Mouse (Mus musculus): ENCODE data around the gene 1700069L16Rik. TPM values are rescaled to one million over a fixed set of nuclear protein-coding genes. Genes with fewer than 3 reads are reported as not detected.

1700069L16Rik gene
- polyA plus RNA-seq, 1 experiment from 2014 or later: not detected

GRCm38 (mm10) chr5:113728011-113728410 lies 3.4 kb upstream of the 1700069L16Rik start:
- no peak overlapping the region for H3K27ac ChIP-seq (replicated peaks)
- 62% methylated on average over 7 of the region's 7 CpGs for WGBS
- H3K27me3 ChIP-seq (replicated peaks; ENCODE audit: low read depth, poor library complexity, severe bottlenecking): peaks cover 14% of the 10 kb centered on the region; the same call in 1 of the 2 replicates
- no peaks in the 10 kb centered on the region for H3K9me3 ChIP-seq
- no peak for DNase-seq (ENCODE audit: low spot score)
- no peak overlapping the region for H3K4me3 ChIP-seq
- no peaks in the 10 kb centered on the region for H3K36me3 ChIP-seq (replicated peaks)
- H3K4me1 ChIP-seq: peaks cover 37% of the 10 kb centered on the region

- peaks cover 37% of the 10 kb centered on the region for H3K4me1 ChIP-seq
- 66% methylated on average over 12 of the region's 12 CpGs for WGBS
- no peaks in the 10 kb centered on the region for H3K36me3 ChIP-seq (replicated peaks)
- H3K27me3 ChIP-seq (replicated peaks; ENCODE audit: low read depth, poor library complexity, severe bottlenecking): peaks cover 14% of the 10 kb centered on the region; the same call in 1 of the 2 replicates
- H3K9me3 ChIP-seq: 0 out of 2 replicates have a peak, but pooled peaks cover under 1% of the 10 kb centered on the region
- H3K4me3 ChIP-seq: no peak overlapping the region
- H3K27ac ChIP-seq (replicated peaks): no peak overlapping the region
- DNase-seq (ENCODE audit: low spot score): no peak
Observed at GRCm38 (mm10) chr5:113727238-113727637, 2.7 kb upstream of the 1700069L16Rik start.

- 81% methylated on average over 6 of the region's 6 CpGs for WGBS
- no peak overlapping the region for H3K27ac ChIP-seq (replicated peaks)
- peaks cover 37% of the 10 kb centered on the region for H3K4me1 ChIP-seq
- no peak for DNase-seq (ENCODE audit: low spot score)
- H3K4me3 ChIP-seq: no peak overlapping the region
- no peaks in the 10 kb centered on the region for H3K36me3 ChIP-seq (replicated peaks)
- 0 out of 2 replicates have a peak, but pooled peaks cover 2% of the 10 kb centered on the region for H3K9me3 ChIP-seq
- peaks cover 14% of the 10 kb centered on the region; the same call in 1 of the 2 replicates for H3K27me3 ChIP-seq (replicated peaks; ENCODE audit: low read depth, poor library complexity, severe bottlenecking)
Observed at GRCm38 (mm10) chr5:113726618-113727017, 2.0 kb upstream of the 1700069L16Rik start.

- Histone ChIP-seq H3K27ac (replicated peaks) (no peak overlapping the region), H3K36me3 (replicated peaks) (no peaks in the 10 kb centered on the region), H3K4me1 (peaks cover 32% of the 10 kb centered on the region), H3K27me3 (replicated peaks; ENCODE audit: low read depth, poor library complexity, severe bottlenecking) (peaks cover 14% of the 10 kb centered on the region; the same call in 1 of the 2 replicates), H3K9me3 (0 out of 2 replicates have a peak, but pooled peaks cover 2% of the 10 kb centered on the region), H3K4me3 (no peak overlapping the region)
- WGBS: 73% methylated on average over 12 of the region's 12 CpGs
- DNase-seq (ENCODE audit: low spot score): no peak
Observed at GRCm38 (mm10) chr5:113725417-113725816, 845 bp upstream of the 1700069L16Rik start.

GRCm38 (mm10) chr5:113723567-113724237 lies 870 bp downstream of the 1700069L16Rik start:
- 40% methylated on average over 8 of the region's 8 CpGs for WGBS
- DNase-seq (ENCODE audit: low spot score): no peak
- no peaks in the 10 kb centered on the region for H3K36me3 ChIP-seq (replicated peaks)
- peaks cover 14% of the 10 kb centered on the region; the same call in 1 of the 2 replicates for H3K27me3 ChIP-seq (replicated peaks; ENCODE audit: low read depth, poor library complexity, severe bottlenecking)
- peaks cover 23% of the 10 kb centered on the region for H3K4me1 ChIP-seq
- no peak overlapping the region for H3K4me3 ChIP-seq
- H3K27ac ChIP-seq (replicated peaks): no peak overlapping the region
- H3K9me3 ChIP-seq: 0 out of 2 replicates have a peak, but pooled peaks cover 2% of the 10 kb centered on the region

GRCm38 (mm10) chr5:113722224-113723013 lies 2.2 kb downstream of the 1700069L16Rik start:
- no peak overlapping the region for H3K4me3 ChIP-seq
- H3K4me1 ChIP-seq: peaks cover 13% of the 10 kb centered on the region
- WGBS: 89% methylated on average over 10 of the region's 10 CpGs
- 0 out of 2 replicates have a peak, but pooled peaks cover 2% of the 10 kb centered on the region for H3K9me3 ChIP-seq
- H3K36me3 ChIP-seq (replicated peaks): no peaks in the 10 kb centered on the region
- no peak overlapping the region for H3K27ac ChIP-seq (replicated peaks)
- DNase-seq (ENCODE audit: low spot score): no peak
- peaks cover 14% of the 10 kb centered on the region; the same call in 1 of the 2 replicates for H3K27me3 ChIP-seq (replicated peaks; ENCODE audit: low read depth, poor library complexity, severe bottlenecking)

- WGBS: 87% methylated on average over 8 of the region's 8 CpGs
- H3K27ac ChIP-seq (replicated peaks): no peak overlapping the region
- no peak overlapping the region for H3K4me3 ChIP-seq
- no peaks in the 10 kb centered on the region for H3K36me3 ChIP-seq (replicated peaks)
- no peak for DNase-seq (ENCODE audit: low spot score)
- peaks cover 18% of the 10 kb centered on the region for H3K4me1 ChIP-seq
- H3K9me3 ChIP-seq: 0 out of 2 replicates have a peak, but pooled peaks cover 2% of the 10 kb centered on the region
- H3K27me3 ChIP-seq (replicated peaks; ENCODE audit: low read depth, poor library complexity, severe bottlenecking): peaks cover 9% of the 10 kb centered on the region; the same call in 1 of the 2 replicates
Observed at GRCm38 (mm10) chr5:113719221-113719661, 5.3 kb downstream of the 1700069L16Rik start.

- Histone ChIP-seq H3K4me1 (peaks cover 10% of the 10 kb centered on the region), H3K9me3 (no peaks in the 10 kb centered on the region), H3K36me3 (replicated peaks) (no peaks in the 10 kb centered on the region), H3K27me3 (replicated peaks; ENCODE audit: low read depth, poor library complexity, severe bottlenecking) (no peaks in the 10 kb centered on the region), H3K4me3 (no peak overlapping the region), H3K27ac (replicated peaks) (no peak overlapping the region)
- 9% methylated on average over 12 of the region's 12 CpGs for WGBS
- peak; percentile 82 for DNase-seq (ENCODE audit: low spot score)
Observed at GRCm38 (mm10) chr5:113716581-113717388, 7.8 kb downstream of the 1700069L16Rik start.

GRCm38 (mm10) chr5:113712861-113713260 lies 11.7 kb downstream of the 1700069L16Rik start:
- no peaks in the 10 kb centered on the region for H3K36me3 ChIP-seq (replicated peaks)
- H3K4me3 ChIP-seq: no peak overlapping the region
- 77% methylated on average over 2 of the region's 2 CpGs for WGBS
- H3K27me3 ChIP-seq (replicated peaks; ENCODE audit: low read depth, poor library complexity, severe bottlenecking): no peaks in the 10 kb centered on the region
- H3K27ac ChIP-seq (replicated peaks): no peak overlapping the region
- no peak for DNase-seq (ENCODE audit: low spot score)
- peaks cover 10% of the 10 kb centered on the region for H3K4me1 ChIP-seq
- no peaks in the 10 kb centered on the region for H3K9me3 ChIP-seq

- Histone ChIP-seq H3K4me3 (no peak overlapping the region), H3K9me3 (no peaks in the 10 kb centered on the region), H3K36me3 (replicated peaks) (no peaks in the 10 kb centered on the region), H3K27ac (replicated peaks) (no peak overlapping the region), H3K4me1 (peaks cover 8% of the 10 kb centered on the region; the same call in 1 of the 2 replicates), H3K27me3 (replicated peaks; ENCODE audit: low read depth, poor library complexity, severe bottlenecking) (no peaks in the 10 kb centered on the region)
- no peak for DNase-seq (ENCODE audit: low spot score)
- WGBS: 69% methylated on average over 21 of the region's 21 CpGs
Observed at GRCm38 (mm10) chr5:113703803-113704585, 20.6 kb downstream of the 1700069L16Rik start.

GRCm38 (mm10) chr5:113700388-113701023 lies 24.1 kb downstream of the 1700069L16Rik start:
- peaks cover 8% of the 10 kb centered on the region; the same call in 1 of the 2 replicates for H3K4me1 ChIP-seq
- H3K27me3 ChIP-seq (replicated peaks; ENCODE audit: low read depth, poor library complexity, severe bottlenecking): no peaks in the 10 kb centered on the region
- 79% methylated on average over 19 of the region's 19 CpGs for WGBS
- no peaks in the 10 kb centered on the region for H3K9me3 ChIP-seq
- no peak for DNase-seq (ENCODE audit: low spot score)
- no peak overlapping the region for H3K27ac ChIP-seq (replicated peaks)
- H3K36me3 ChIP-seq (replicated peaks): no peaks in the 10 kb centered on the region
- H3K4me3 ChIP-seq: no peak overlapping the region
